Mouse (Mus musculus) cerebellum, adult 9-10 months (tissue): ENCODE data around the gene Abl2.

Experiments used
- DNase-seq: peaks from one replicate; pipeline ENCODE4 v3.0.0; 2022

Abl2 gene

GRCm38 (mm10) chr1:156673476-156674194 is 115.0 kb downstream of the Abl2 start:
- DNase-seq: no peak

DNA sequence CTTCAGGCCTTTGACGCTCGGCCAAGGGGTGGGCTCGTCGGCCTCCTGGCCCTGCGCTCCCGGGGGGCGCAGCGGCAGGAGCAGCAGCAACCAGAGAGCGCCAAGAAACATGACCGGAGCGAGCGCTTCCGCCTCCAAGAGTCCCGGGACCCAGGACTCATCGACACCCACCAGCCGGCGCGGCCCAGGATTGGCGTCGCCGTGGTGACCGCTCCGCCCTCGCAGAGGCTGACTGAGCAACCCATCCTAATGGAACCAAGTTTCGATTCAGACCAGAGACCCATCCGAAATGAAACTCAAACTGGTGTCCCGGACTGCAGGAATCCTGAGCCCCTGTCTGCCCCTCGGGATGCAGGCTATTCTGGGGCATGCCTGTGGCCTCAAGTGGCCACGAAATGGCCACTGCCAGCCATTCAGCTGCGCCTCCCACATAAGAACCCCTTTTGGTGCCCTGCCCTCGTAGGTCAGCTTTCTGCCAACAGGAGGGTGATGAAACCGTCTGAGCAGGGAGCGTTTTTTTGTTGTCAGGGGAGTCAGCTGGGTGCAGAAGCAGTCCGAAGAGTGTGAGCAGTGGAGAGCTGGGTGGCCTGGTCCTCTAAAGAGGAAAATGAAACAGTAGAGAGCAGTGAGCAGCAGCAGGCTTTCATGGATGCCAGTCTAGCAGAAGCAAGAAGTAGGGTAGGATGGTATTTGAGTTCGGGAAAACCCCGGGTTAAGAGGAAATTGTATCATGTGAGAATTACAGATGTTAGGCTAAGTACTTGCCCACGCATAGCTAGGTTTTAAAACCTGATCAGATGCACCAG is 115.8 kb downstream of the Abl2 start, which contains the start of gene Tor3a:
Gene Tor3a (minus strand): TSS at position 162 of the 806 bp plus-strand sequence.
- DNase-seq: peak; percentile 68

DNA sequence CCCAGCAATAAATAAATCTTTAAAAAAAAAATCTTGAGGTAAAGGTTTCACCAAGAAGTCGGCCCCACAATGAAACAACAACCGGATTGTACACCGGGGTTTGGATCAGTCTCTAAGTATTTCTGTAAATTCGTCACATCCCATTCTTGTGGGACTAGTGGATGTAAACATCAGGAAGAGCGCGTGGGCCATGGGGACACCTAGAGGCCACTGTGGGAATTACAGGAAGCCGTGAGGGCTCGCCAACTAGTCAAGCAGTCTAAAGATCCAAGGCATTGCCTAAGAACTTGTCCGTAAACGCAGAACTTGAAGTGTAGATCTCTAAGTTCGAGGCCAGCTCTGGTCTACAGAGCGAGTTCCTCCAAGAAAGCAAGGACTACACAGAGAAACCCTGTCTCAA is 117.6 kb downstream of the Abl2 start:
- DNase-seq: peak; percentile 72

- peak; percentile 50 for DNase-seq
Measured at GRCm38 (mm10) chr1:156676596-156676995, 118.0 kb downstream of the Abl2 start.

DNA sequence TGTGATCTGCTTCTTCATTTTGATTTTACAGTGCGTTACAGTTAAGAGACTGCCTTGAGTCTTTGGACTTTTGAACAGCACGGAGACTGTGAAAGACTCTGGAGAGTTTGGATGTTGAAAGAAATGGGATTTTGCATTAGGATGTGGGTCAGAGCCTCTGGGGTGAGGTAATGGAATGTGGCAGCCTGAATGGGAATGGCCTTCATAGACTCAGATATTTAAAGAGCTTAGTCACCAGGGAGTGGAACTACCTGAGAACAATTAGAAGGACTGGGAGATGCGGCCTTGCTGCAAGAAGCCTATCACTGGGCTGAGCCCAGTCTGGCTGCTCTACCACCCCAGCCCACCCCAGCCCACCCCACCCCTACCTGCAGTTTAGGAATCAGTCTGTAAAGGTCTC is 118.6 kb downstream of the Abl2 start:
- no peak for DNase-seq

GRCm38 (mm10) chr1:156679599-156679998 is 121.0 kb downstream of the Abl2 start:
- DNase-seq: no peak

GRCm38 (mm10) chr1:156686025-156686661 is 127.6 kb downstream of the Abl2 start:
- DNase-seq: no peak
